Mouse (Mus musculus): ENCODE data around the gene Itgb4. TPM values are rescaled to one million over a fixed set of nuclear protein-coding genes. Genes with fewer than 3 reads are reported as not detected.

The Itgb4 gene
- total and polyA plus RNA-seq, 3 experiments: 0.69 to 0.85 TPM; not detected in 1

GRCm38 (mm10) chr11:115957971-115958370, 16.5 kb upstream of the Itgb4 start:
- no peak for DNase-seq (ENCODE audit: low read depth, low spot score)
- Histone ChIP-seq H3K27ac (ENCODE audit: control insufficient read depth, low read depth, low read length) (no peak overlapping the region), H3K27me3 (ENCODE audit: control insufficient read depth in 1 of 2, insufficient read depth in 2 of 2, low read length in 2 of 2) (no peaks in the 10 kb centered on the region), H3K9me3 (replicated peaks; ENCODE audit: insufficient read depth, low read length) (no peaks in the 10 kb centered on the region), H3K9ac (ENCODE audit: control insufficient read depth, low read depth, low read length, poor library complexity, severe bottlenecking) (no peak overlapping the region), H3K36me3 (ENCODE audit: control insufficient read depth in 1 of 2, insufficient read depth in 2 of 2, low read length in 2 of 2) (peaks cover 0 to 9% of the 10 kb centered on the region in 2 experiments; a peak in 2 of 4 replicates), H3K4me1 (ENCODE audit: control insufficient read depth in 1 of 2, insufficient read depth in 2 of 2, low read length in 2 of 2) (no peaks in the 10 kb centered on the region), H3K4me3 (ENCODE audit: control insufficient read depth in 1 of 2, insufficient read depth in 1 of 2, low read depth in 2 of 2, low read length in 2 of 2) (no peak overlapping the region), H3K79me2 (ENCODE audit: control insufficient read depth, insufficient read depth, low read length, poor library complexity) (no peaks in the 10 kb centered on the region)
- no peak for TF ChIP-seq TAL1 (IDR thresholded peaks at IDR 0.05; ENCODE audit: low read length)
- TF ChIP-seq NRF1 (IDR thresholded peaks at IDR 0.05; ENCODE audit: insufficient read depth, low read depth, low read length, poor library complexity, severe bottlenecking): no peak
- no peak for TF ChIP-seq UBTF (IDR thresholded peaks at IDR 0.05; ENCODE audit: borderline replicate concordance, insufficient read depth, low read depth, low read length)
- no peak for TF ChIP-seq EP300 (IDR thresholded peaks at IDR 0.05; ENCODE audit: low read depth in 1 of 2, low read length in 2 of 2)
- no peak for TF ChIP-seq TBP (IDR thresholded peaks at IDR 0.05; ENCODE audit: low read depth, low read length)
- TF ChIP-seq MEF2A (IDR thresholded peaks at IDR 0.05; ENCODE audit: extremely low read depth, insufficient replicate concordance, low read depth, low read length, poor library complexity, severe bottlenecking): no peak
- TF ChIP-seq SIN3A (IDR thresholded peaks at IDR 0.05; ENCODE audit: low read length): no peak
- TF ChIP-seq HCFC1 (IDR thresholded peaks at IDR 0.05; ENCODE audit: low read depth, low read length): no peak
- no peak for TF ChIP-seq NELFE (IDR thresholded peaks at IDR 0.05; ENCODE audit: low read depth, low read length)
- TF ChIP-seq CHD2 (IDR thresholded peaks at IDR 0.05; ENCODE audit: low read length): no peak
- TF ChIP-seq GABPA (IDR thresholded peaks at IDR 0.05; ENCODE audit: low read depth, low read length): no peak
- TF ChIP-seq USF2 (IDR thresholded peaks at IDR 0.05; ENCODE audit: borderline replicate concordance in 1 of 2, insufficient read depth in 1 of 2, low read depth in 1 of 2, low read length in 2 of 2): no peak
- TF ChIP-seq TCF12 (IDR thresholded peaks at IDR 0.05; ENCODE audit: low read depth, low read length): no peak
- TF ChIP-seq MXI1 (IDR thresholded peaks at IDR 0.05; ENCODE audit: low read depth, low read length): no peak

- H3K9me3 ChIP-seq (replicated peaks; ENCODE audit: insufficient read depth, low read length): no peaks in the 10 kb centered on the region
- no peak overlapping the region for H3K9ac ChIP-seq (ENCODE audit: control insufficient read depth, low read depth, low read length, poor library complexity, severe bottlenecking)
- no peak for DNase-seq (ENCODE audit: low read depth, low spot score)
- H3K4me3 ChIP-seq (ENCODE audit: control insufficient read depth in 1 of 2, insufficient read depth in 1 of 2, low read depth in 2 of 2, low read length in 2 of 2): no peak overlapping the region
- TF ChIP-seq ZC3H11A (IDR thresholded peaks at IDR 0.05; ENCODE audit: low read depth, low read length) (no peak), MYB (IDR thresholded peaks at IDR 0.05; ENCODE audit: low read depth, low read length) (no peak), MAZ (IDR thresholded peaks at IDR 0.05; ENCODE audit: low read depth, low read length) (no peak), GATA1 (IDR thresholded peaks at IDR 0.05; ENCODE audit: low read depth, low read length) (no peak), TAL1 (IDR thresholded peaks at IDR 0.05; ENCODE audit: low read length) (no peak), E2F4 (IDR thresholded peaks at IDR 0.05; ENCODE audit: borderline replicate concordance, low read depth, low read length) (no peak), RCOR1 (IDR thresholded peaks at IDR 0.05; ENCODE audit: low read depth, low read length) (no peak), CTCF (IDR thresholded peaks at IDR 0.05 in 2 of 3, conservative IDR thresholded peaks at IDR 0.05 in 1 of 3; ENCODE audit: control insufficient read depth in 1 of 3, insufficient read depth in 1 of 3, low read depth in 2 of 3, low read length in 3 of 3, poor library complexity in 1 of 3, severe bottlenecking in 1 of 3) (no peak), TCF12 (IDR thresholded peaks at IDR 0.05; ENCODE audit: low read depth, low read length) (no peak), ZKSCAN1 (IDR thresholded peaks at IDR 0.05; ENCODE audit: low read depth, low read length) (no peak), MYC (IDR thresholded peaks at IDR 0.05; ENCODE audit: low read depth, low read length) (no peak), ETS1 (IDR thresholded peaks at IDR 0.05; ENCODE audit: low read depth, low read length) (no peak)
- H3K4me1 ChIP-seq (ENCODE audit: control insufficient read depth in 1 of 2, insufficient read depth in 2 of 2, low read length in 2 of 2): no peaks in the 10 kb centered on the region
- H3K79me2 ChIP-seq (ENCODE audit: control insufficient read depth, insufficient read depth, low read length, poor library complexity): no peaks in the 10 kb centered on the region
- no peaks in the 10 kb centered on the region for H3K27me3 ChIP-seq (ENCODE audit: control insufficient read depth in 1 of 2, insufficient read depth in 2 of 2, low read length in 2 of 2)
- peaks cover 0 to 9% of the 10 kb centered on the region in 2 experiments; a peak in 2 of 4 replicates for H3K36me3 ChIP-seq (ENCODE audit: control insufficient read depth in 1 of 2, insufficient read depth in 2 of 2, low read length in 2 of 2)
- no peak overlapping the region for H3K27ac ChIP-seq (ENCODE audit: control insufficient read depth, low read depth, low read length)
Observed at GRCm38 (mm10) chr11:115959018-115959417, 15.5 kb upstream of the Itgb4 start.

All from MEL (cell line).